Mouse (Mus musculus): ENCODE data around the gene Cby3. TPM values are rescaled to one million over a fixed set of nuclear protein-coding genes. Genes with fewer than 3 reads are reported as not detected.
"Not testable (repeated sequence)": the region's sequence is repeated elsewhere in the genome, so short reads cannot be mapped to it uniquely, and the experiment has no call there.

Gene Cby3
- 0.24 and 0.30 TPM in 2 replicates for polyA plus RNA-seq (2015; fragmentation: Nextera tagmentation; extraction: Ambion mirVana)

- H3K9me3 ChIP-seq, result no peaks in the 10 kb centered on the region
- no peak within 1 kb of the TSS for H3K4me3 ChIP-seq
- no peak within 1 kb of the TSS for H3K9ac ChIP-seq
- H3K4me1 ChIP-seq, result no peaks in the 10 kb centered on the region
- no peak within 1 kb of the TSS for H3K27ac ChIP-seq
- peaks cover 8% of the 10 kb centered on the region for H3K27me3 ChIP-seq
- no peak within 1 kb of the TSS for H3K4me2 ChIP-seq
- no peak for ATAC-seq (ENCODE audit: borderline replicate concordance, extremely low read depth, low FRiP score, low TSS enrichment)
- H3K36me3 ChIP-seq, result no peaks in the 10 kb centered on the region
These were observed at the start of gene Cby3 for GRCm38 (mm10) chr11:50354162-50354561. TSS of gene Cby3 (plus strand) at chr11:50354462.

- WGBS, result 79% methylated on average over 2 of the region's 2 CpGs
- no peak for ATAC-seq (ENCODE audit: borderline replicate concordance, extremely low read depth, low FRiP score, low TSS enrichment)
- Histone ChIP-seq H3K27ac (no peak overlapping the region), H3K27me3 (no peaks in the 10 kb centered on the region), H3K9ac (no peak overlapping the region), H3K4me2 (no peak overlapping the region), H3K4me3 (no peak overlapping the region), H3K4me1 (no peaks in the 10 kb centered on the region), H3K36me3 (peaks cover 35% of the 10 kb centered on the region), H3K9me3 (no peaks in the 10 kb centered on the region)
These were observed 41.5 kb upstream of the Cby3 start for GRCm38 (mm10) chr11:50312803-50313202.

GRCm38 (mm10) chr11:50319343-50319742 is 34.9 kb upstream of the Cby3 start:
- not testable (repeated sequence) for ATAC-seq (ENCODE audit: borderline replicate concordance, extremely low read depth, low FRiP score, low TSS enrichment); H3K9ac ChIP-seq; H3K4me2 ChIP-seq; H3K27ac ChIP-seq; H3K9me3 ChIP-seq; H3K4me3 ChIP-seq; H3K27me3 ChIP-seq
- Histone ChIP-seq H3K4me1 (peaks cover 27% of the 10 kb centered on the region; the same call in 1 of the 2 replicates), H3K36me3 (peaks cover 11% of the 10 kb centered on the region; the same call in 1 of the 2 replicates)
- WGBS, result 76% methylated on average over 4 of the region's 4 CpGs

GRCm38 (mm10) chr11:50321239-50321638 is 33.0 kb upstream of the Cby3 start:
- no peak overlapping the region for H3K27ac ChIP-seq
- no peaks in the 10 kb centered on the region for H3K9me3 ChIP-seq
- H3K4me3 ChIP-seq, result no peak overlapping the region
- H3K4me2 ChIP-seq, result no peak overlapping the region
- H3K27me3 ChIP-seq, result no peaks in the 10 kb centered on the region
- no peak for ATAC-seq (ENCODE audit: borderline replicate concordance, extremely low read depth, low FRiP score, low TSS enrichment)
- WGBS, result 80% methylated on average over 6 of the region's 6 CpGs
- H3K4me1 ChIP-seq, result peaks cover 29% of the 10 kb centered on the region; the same call in 1 of the 2 replicates
- H3K9ac ChIP-seq, result no peak overlapping the region
- H3K36me3 ChIP-seq, result peaks cover 11% of the 10 kb centered on the region; the same call in 1 of the 2 replicates

GRCm38 (mm10) chr11:50322345-50322744 is 31.9 kb upstream of the Cby3 start:
- H3K27me3 ChIP-seq, result no peaks in the 10 kb centered on the region
- no peak for ATAC-seq (ENCODE audit: borderline replicate concordance, extremely low read depth, low FRiP score, low TSS enrichment)
- peaks cover 33% of the 10 kb centered on the region for H3K4me1 ChIP-seq
- H3K36me3 ChIP-seq, result peaks cover 10% of the 10 kb centered on the region; the same call in 1 of the 2 replicates
- no peak overlapping the region for H3K4me2 ChIP-seq
- H3K27ac ChIP-seq, result no peak overlapping the region
- no peaks in the 10 kb centered on the region for H3K9me3 ChIP-seq
- H3K9ac ChIP-seq, result 0 out of 2 replicates have a peak overlapping the region, but pooled peaks have one; percentile 8
- H3K4me3 ChIP-seq, result 0 out of 2 replicates have a peak overlapping the region, but pooled peaks have one; percentile 3

GRCm38 (mm10) chr11:50323843-50324242 is 30.4 kb upstream of the Cby3 start:
- Histone ChIP-seq H3K9ac (peak overlapping the region; percentile 99), H3K4me3 (peak overlapping the region; percentile 98), H3K36me3 (peaks cover 8% of the 10 kb centered on the region; the same call in 1 of the 2 replicates), H3K4me2 (peak overlapping the region; percentile 69), H3K27me3 (no peaks in the 10 kb centered on the region), H3K9me3 (no peaks in the 10 kb centered on the region), H3K4me1 (peaks cover 33% of the 10 kb centered on the region), H3K27ac (no peak overlapping the region)
- WGBS, result 14% methylated on average over 1 of the region's 1 CpGs
- no peak for ATAC-seq (ENCODE audit: borderline replicate concordance, extremely low read depth, low FRiP score, low TSS enrichment)

GRCm38 (mm10) chr11:50324751-50325471 is 29.4 kb upstream of the Cby3 start:
- Histone ChIP-seq H3K9ac (peak overlapping the region; percentile 99), H3K4me1 (peaks cover 31% of the 10 kb centered on the region), H3K36me3 (no peaks in the 10 kb centered on the region; the same call in 1 of the 2 replicates), H3K9me3 (no peaks in the 10 kb centered on the region), H3K4me3 (peak overlapping the region; percentile 98), H3K27me3 (no peaks in the 10 kb centered on the region), H3K27ac (peak overlapping the region; percentile 89), H3K4me2 (peak overlapping the region; percentile 69)
- WGBS, result under 1% methylated on average over 34 of the region's 34 CpGs
- peak; percentile 72 for ATAC-seq (ENCODE audit: borderline replicate concordance, extremely low read depth, low FRiP score, low TSS enrichment)

- Histone ChIP-seq H3K4me2 (peak within 1 kb of the TSS; percentile 69), H3K9me3 (no peaks in the 10 kb centered on the region), H3K9ac (peak within 1 kb of the TSS; percentile 99), H3K36me3 (no peaks in the 10 kb centered on the region), H3K4me3 (peak within 1 kb of the TSS; percentile 98), H3K27ac (peak within 1 kb of the TSS; percentile 93), H3K27me3 (no peaks in the 10 kb centered on the region), H3K4me1 (peaks cover 26% of the 10 kb centered on the region)
- under 1% methylated on average over 64 of the region's 64 CpGs for WGBS
- peak; percentile 99 for ATAC-seq (ENCODE audit: borderline replicate concordance, extremely low read depth, low FRiP score, low TSS enrichment)
These were observed 28.6 kb upstream of the Cby3 start, which contains the start of gene Canx for GRCm38 (mm10) chr11:50325496-50326301. TSS of gene Canx (minus strand) at chr11:50325673.

- H3K9ac ChIP-seq, result peak overlapping the region; percentile 80
- H3K27ac ChIP-seq, result peak overlapping the region; percentile 93
- WGBS, result 3% methylated on average over 7 of the region's 7 CpGs
- H3K4me1 ChIP-seq, result peaks cover 26% of the 10 kb centered on the region
- H3K4me3 ChIP-seq, result peak overlapping the region; percentile 98
- H3K4me2 ChIP-seq, result peak overlapping the region; percentile 63
- no peak for ATAC-seq (ENCODE audit: borderline replicate concordance, extremely low read depth, low FRiP score, low TSS enrichment)
- H3K36me3 ChIP-seq, result no peaks in the 10 kb centered on the region
- H3K9me3 ChIP-seq, result no peaks in the 10 kb centered on the region
- H3K27me3 ChIP-seq, result no peaks in the 10 kb centered on the region
These were observed 27.8 kb upstream of the Cby3 start for GRCm38 (mm10) chr11:50326302-50326966.

- Histone ChIP-seq H3K9me3 (no peaks in the 10 kb centered on the region), H3K9ac (no peak overlapping the region), H3K27me3 (no peaks in the 10 kb centered on the region), H3K4me2 (no peak overlapping the region), H3K27ac (no peak overlapping the region), H3K4me3 (no peak overlapping the region), H3K4me1 (peaks cover 12% of the 10 kb centered on the region), H3K36me3 (no peaks in the 10 kb centered on the region)
- 79% methylated on average over 3 of the region's 3 CpGs for WGBS
- no peak for ATAC-seq (ENCODE audit: borderline replicate concordance, extremely low read depth, low FRiP score, low TSS enrichment)
These were observed 26.1 kb upstream of the Cby3 start for GRCm38 (mm10) chr11:50328075-50328625.

- WGBS, result 90% methylated on average over 1 of the region's 1 CpGs
- no peaks in the 10 kb centered on the region for H3K9me3 ChIP-seq
- ATAC-seq (ENCODE audit: borderline replicate concordance, extremely low read depth, low FRiP score, low TSS enrichment), result no peak
- no peak overlapping the region for H3K4me3 ChIP-seq
- no peak overlapping the region for H3K4me2 ChIP-seq
- H3K36me3 ChIP-seq, result no peaks in the 10 kb centered on the region
- peaks cover 6% of the 10 kb centered on the region for H3K4me1 ChIP-seq
- H3K27ac ChIP-seq, result no peak overlapping the region
- no peaks in the 10 kb centered on the region for H3K27me3 ChIP-seq
- H3K9ac ChIP-seq, result no peak overlapping the region
These were observed 24.9 kb upstream of the Cby3 start for GRCm38 (mm10) chr11:50329378-50329777.
